Mouse (Mus musculus) neural tube, embryonic 14.5 days (tissue): Measurements from ENCODE around the gene Cenph. TPM values are rescaled to one million over a fixed set of nuclear protein-coding genes. Genes with fewer than 3 reads are reported as not detected.
"Not testable (repeated sequence)": the region's sequence is repeated elsewhere in the genome, so short reads cannot be mapped to it uniquely, and the experiment has no call there.

Experiments used
- ATAC-seq: fragments of 200-750 bp; cut with Nextera tagmentation; 2 replicates; pipeline ENCODE4 v1.8.0; 2017; ENCODE audit warnings: low read depth, mild to moderate bottlenecking, moderate TSS enrichment, moderate library complexity
- H3K27ac ChIP-seq: fragments of 300-500 bp; sonication (generic); 2 replicates; pipeline ENCODE4 v1.5.1; 2014; ENCODE audit warnings: low read depth, mild to moderate bottlenecking, control low read depth, low read length, moderate library complexity, mixed read lengths
- H3K27me3 ChIP-seq: fragments of 300-500 bp; sonication (generic); 2 replicates; pipeline ENCODE4 v1.6.1; 2014; ENCODE audit warnings: low read length; ENCODE audit not compliant: control insufficient read depth, insufficient read depth
- H3K36me3 ChIP-seq: fragments of 300-500 bp; sonication (generic); 2 replicates; pipeline ENCODE4 v1.6.1; 2014; ENCODE audit warnings: low read length, mixed read lengths; ENCODE audit not compliant: control insufficient read depth, insufficient read depth
- H3K4me1 ChIP-seq: fragments of 300-500 bp; sonication (generic); 2 replicates; pipeline ENCODE4 v1.6.1; 2014; ENCODE audit warnings: low read length; ENCODE audit not compliant: control insufficient read depth, insufficient read depth
- H3K4me2 ChIP-seq: fragments of 300-500 bp; sonication (generic); 2 replicates; pipeline ENCODE4 v1.6.1; 2014; ENCODE audit warnings: mild to moderate bottlenecking, low read depth, low read length, control low read depth
- H3K4me3 ChIP-seq: fragments of 300-500 bp; sonication (generic); 2 replicates; pipeline ENCODE4 v1.5.1; 2014; ENCODE audit warnings: low read depth, low read length, control low read depth, mixed read lengths
- H3K9ac ChIP-seq: fragments of 300-500 bp; sonication (generic); replicated peaks from 2 replicates; pipeline ENCODE4 v1.6.1; 2014; ENCODE audit warnings: low read depth, mild to moderate bottlenecking, control low read depth, low read length, mixed read lengths
- H3K9me3 ChIP-seq: fragments of 300-500 bp; sonication (generic); 2 replicates; pipeline ENCODE4 v1.6.1; 2016; ENCODE audit warnings: low read length; ENCODE audit not compliant: control insufficient read depth
- WGBS: fragments of 180-500 bp; shearing (Covaris S2); extraction: QIAGEN DNeasy Blood & Tissue Kit; methylation state at CpG from one replicate; pipeline ENCODE4 v1.1.7; 2014; 5-methylcytosine and 5-hydroxymethylcytosine counted together
- polyA plus RNA-seq: library from polyadenylated mRNA; unstranded; fragments of >200 nt; fragmentation: Nextera tagmentation; extraction: Ambion mirVana; gene quantifications from 2 replicates; pipeline ENCODE4 v1.2.1, GENCODE M21; 2014

The Cenph gene
- polyA plus RNA-seq, 1 experiment from 2014 or later = 4.4 TPM

DNA sequence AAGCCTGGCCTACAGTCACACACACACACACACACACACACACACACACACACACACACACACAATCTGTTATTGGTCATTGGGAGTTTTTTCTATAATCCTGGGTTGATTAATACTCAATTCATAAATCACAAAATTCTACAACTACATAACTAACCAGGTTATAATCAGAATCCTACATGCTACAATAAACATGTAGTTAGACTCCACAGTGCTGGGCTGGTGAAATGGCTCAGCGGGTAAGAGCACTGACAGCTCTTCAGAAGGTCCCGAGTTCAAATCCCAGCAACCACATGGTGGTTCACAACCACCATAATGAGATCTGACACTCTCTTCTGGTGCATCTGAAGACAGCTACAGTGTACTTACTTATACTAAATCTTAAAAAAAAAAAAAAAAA, 42.9 kb downstream of the Cenph start:
- Histone ChIP-seq H3K4me1 (peaks cover 8% of the 10 kb centered on the region), H3K4me3 (no peak overlapping the region), H3K27ac (no peak overlapping the region), H3K36me3 (0 out of 2 replicates have a peak, but pooled peaks cover 2% of the 10 kb centered on the region), H3K9me3 (no peaks in the 10 kb centered on the region), H3K4me2 (no peak overlapping the region), H3K9ac (no peak overlapping the region), H3K27me3 (no peaks in the 10 kb centered on the region)
- no peak for ATAC-seq
- 100% methylated on average over 2 of the region's 2 CpGs for WGBS

GRCm38 (mm10) chr13:100731462-100732046, 44.1 kb downstream of the Cenph start:
- Histone ChIP-seq H3K4me3 (peak overlapping the region; percentile 88; the same call in 1 of the 2 replicates), H3K4me2 (peak overlapping the region; percentile 87; the same call in 1 of the 2 replicates), H3K27ac (peak overlapping the region; percentile 44; the same call in 1 of the 2 replicates)
- not testable (repeated sequence) for H3K4me1 ChIP-seq, ATAC-seq, H3K36me3 ChIP-seq, H3K9ac ChIP-seq, H3K9me3 ChIP-seq, H3K27me3 ChIP-seq
- WGBS = 92% methylated on average over 5 of the region's 6 CpGs

- peak within 1 kb of the TSS; percentile 83 for H3K9ac ChIP-seq
- H3K36me3 ChIP-seq = 0 out of 2 replicates have a peak, but pooled peaks cover 5% of the 10 kb centered on the region
- no peaks in the 10 kb centered on the region for H3K27me3 ChIP-seq
- peak within 1 kb of the TSS; percentile 88 for H3K4me3 ChIP-seq
- H3K9me3 ChIP-seq = no peaks in the 10 kb centered on the region
- under 1% methylated on average over 19 of the region's 19 CpGs for WGBS
- H3K4me1 ChIP-seq = peaks cover 8% of the 10 kb centered on the region
- H3K27ac ChIP-seq = peak within 1 kb of the TSS; percentile 85
- peak; percentile 99 for ATAC-seq
- H3K4me2 ChIP-seq = peak within 1 kb of the TSS; percentile 87
Observed at GRCm38 (mm10) chr13:100730861-100731176, 44.9 kb downstream of the Cenph start, which contains the start of gene Cdk7. TSS of gene Cdk7 (minus strand) at chr13:100730939.

DNA sequence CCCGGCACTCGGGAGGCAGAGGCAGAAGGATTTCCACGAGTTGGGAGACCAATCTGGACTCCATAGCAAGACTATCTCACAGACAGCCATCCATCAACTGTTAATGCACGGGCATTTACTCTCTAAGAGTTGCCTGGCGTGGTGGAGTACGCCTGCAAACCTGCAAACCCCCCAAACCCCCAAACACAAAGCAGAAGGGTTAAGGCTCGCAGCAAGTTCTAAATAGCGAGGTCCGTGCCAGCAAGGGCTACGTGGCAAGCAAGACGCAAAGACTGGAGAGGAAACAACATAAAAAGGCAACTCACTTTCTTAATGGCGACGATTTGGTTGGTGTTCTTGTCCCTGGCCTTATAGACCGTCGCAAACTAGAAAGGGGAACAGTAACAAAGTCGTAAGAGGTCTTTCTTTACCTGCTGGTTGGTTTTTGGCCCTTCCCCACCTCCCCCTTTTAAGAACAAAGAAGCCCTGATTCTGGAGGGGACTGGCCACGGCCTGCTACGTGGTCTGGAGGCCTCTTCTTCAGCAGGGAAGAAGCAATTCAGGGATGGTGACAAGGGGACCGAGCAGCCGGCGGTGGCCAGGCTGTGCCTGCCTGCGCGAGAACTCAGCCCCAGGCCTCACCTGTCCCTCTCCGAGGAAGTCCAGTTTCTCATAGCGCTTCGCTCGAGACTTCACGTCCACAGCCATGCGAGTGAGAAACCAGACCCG, 45.4 kb downstream of the Cenph start:
- H3K27ac ChIP-seq = peak overlapping the region; percentile 85
- H3K4me3 ChIP-seq = peak overlapping the region; percentile 88
- 0 out of 2 replicates have a peak, but pooled peaks cover 7% of the 10 kb centered on the region for H3K36me3 ChIP-seq
- H3K9ac ChIP-seq = peak overlapping the region; percentile 83
- peak overlapping the region; percentile 87 for H3K4me2 ChIP-seq
- ATAC-seq = peak; percentile 87
- H3K27me3 ChIP-seq = no peaks in the 10 kb centered on the region
- WGBS = 2% methylated on average over 30 of the region's 30 CpGs
- H3K9me3 ChIP-seq = no peaks in the 10 kb centered on the region
- H3K4me1 ChIP-seq = peaks cover 8% of the 10 kb centered on the region

GRCm38 (mm10) chr13:100728530-100728929, 47.2 kb downstream of the Cenph start:
- ATAC-seq, H3K4me2 ChIP-seq: not testable (repeated sequence)
- 95% methylated on average over 4 of the region's 4 CpGs for WGBS

GRCm38 (mm10) chr13:100728086-100728485, 47.6 kb downstream of the Cenph start:
- no peak for ATAC-seq
- H3K9me3 ChIP-seq = no peaks in the 10 kb centered on the region
- no peak overlapping the region for H3K4me2 ChIP-seq
- H3K4me3 ChIP-seq = no peak overlapping the region
- no peak overlapping the region for H3K27ac ChIP-seq
- WGBS = 97% methylated on average over 5 of the region's 5 CpGs
- no peaks in the 10 kb centered on the region for H3K27me3 ChIP-seq
- no peak overlapping the region for H3K9ac ChIP-seq
- peaks cover 10% of the 10 kb centered on the region for H3K4me1 ChIP-seq
- 0 out of 2 replicates have a peak, but pooled peaks cover 9% of the 10 kb centered on the region for H3K36me3 ChIP-seq

More at GRCm38 (mm10) chr13:100728530-100728929, 47.2 kb downstream of the Cenph start:
- H3K36me3 ChIP-seq, H3K27ac ChIP-seq, H3K9ac ChIP-seq, H3K27me3 ChIP-seq, H3K4me3 ChIP-seq, H3K9me3 ChIP-seq: not testable (repeated sequence)
- peaks cover 10% of the 10 kb centered on the region for H3K4me1 ChIP-seq

DNA sequence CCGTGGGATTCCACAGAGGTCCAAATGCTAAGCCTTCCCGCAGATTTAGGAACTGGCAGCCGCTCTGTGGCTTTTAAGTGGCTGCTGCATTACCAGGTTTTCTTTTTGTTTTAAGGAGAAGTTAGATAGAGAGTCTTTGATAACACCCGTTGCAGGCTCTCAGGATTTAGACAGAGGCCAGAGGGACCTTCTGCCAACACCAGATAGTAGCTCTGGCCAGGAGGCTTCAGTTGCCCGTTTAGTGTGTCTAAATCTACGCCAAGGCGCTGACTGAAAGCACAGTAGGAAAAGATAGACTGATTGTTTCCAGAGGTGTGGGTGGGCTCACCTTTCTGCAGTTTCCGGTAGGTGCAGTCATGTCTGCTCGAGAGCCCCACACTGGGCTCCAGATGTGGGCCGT, 50.5 kb downstream of the Cenph start:
- Histone ChIP-seq H3K4me1 (peaks cover 10% of the 10 kb centered on the region), H3K9me3 (no peaks in the 10 kb centered on the region), H3K27ac (no peak overlapping the region), H3K9ac (no peak overlapping the region), H3K4me3 (no peak overlapping the region), H3K36me3 (peaks cover 13% of the 10 kb centered on the region; the same call in 1 of the 2 replicates), H3K27me3 (no peaks in the 10 kb centered on the region), H3K4me2 (no peak overlapping the region)
- no peak for ATAC-seq
- WGBS = 92% methylated on average over 10 of the region's 10 CpGs

DNA sequence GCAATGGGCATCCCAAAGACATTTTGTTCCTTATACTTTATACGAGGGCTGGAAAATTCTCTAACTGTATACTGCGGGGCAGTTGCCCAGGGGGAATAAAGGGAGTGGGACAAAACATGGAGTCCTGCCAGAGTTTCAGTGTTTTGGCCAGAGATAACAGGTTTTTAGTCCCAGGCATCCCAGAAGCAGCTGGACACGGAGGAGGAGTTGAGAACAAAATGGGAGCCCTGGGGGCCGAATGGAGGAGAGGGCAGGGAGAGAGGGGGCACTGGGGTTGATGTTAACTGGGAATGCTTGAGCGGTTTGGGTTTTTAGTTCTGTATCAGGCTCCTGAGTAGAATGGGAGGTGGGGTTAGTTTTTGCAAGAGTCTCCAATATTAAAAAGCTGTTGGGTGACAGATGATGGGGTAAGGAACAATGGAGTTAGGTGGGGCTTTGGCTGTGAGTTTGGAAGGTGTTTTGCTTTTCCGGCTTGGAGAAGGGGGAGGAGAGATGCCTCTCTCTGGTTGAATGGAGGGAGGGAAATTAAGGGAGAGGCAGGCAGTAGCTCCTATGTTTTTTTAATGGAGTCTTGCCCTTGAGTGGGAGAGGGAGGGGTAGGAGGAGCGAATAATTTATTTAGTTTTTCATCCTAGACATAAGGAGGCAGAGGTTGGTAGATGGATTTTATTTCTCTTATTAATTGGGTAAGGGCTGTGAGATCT, 51.5 kb downstream of the Cenph start:
- peaks cover 13% of the 10 kb centered on the region; the same call in 1 of the 2 replicates for H3K36me3 ChIP-seq
- 63% methylated on average over 7 of the region's 7 CpGs for WGBS
- H3K4me1 ChIP-seq = peaks cover 5% of the 10 kb centered on the region; the same call in 1 of the 2 replicates
- no peak overlapping the region for H3K9ac ChIP-seq
- no peaks in the 10 kb centered on the region for H3K9me3 ChIP-seq
- no peak overlapping the region for H3K4me2 ChIP-seq
- no peak overlapping the region for H3K4me3 ChIP-seq
- H3K27ac ChIP-seq = no peak overlapping the region
- no peak for ATAC-seq
- no peaks in the 10 kb centered on the region for H3K27me3 ChIP-seq

GRCm38 (mm10) chr13:100721656-100722055, 54.0 kb downstream of the Cenph start:
- H3K36me3 ChIP-seq = peaks cover 25% of the 10 kb centered on the region
- no peak overlapping the region for H3K9ac ChIP-seq
- no peak overlapping the region for H3K4me3 ChIP-seq
- 83% methylated on average over 5 of the region's 5 CpGs for WGBS
- H3K27me3 ChIP-seq = no peaks in the 10 kb centered on the region
- H3K9me3 ChIP-seq = no peaks in the 10 kb centered on the region
- H3K4me1 ChIP-seq = 0 out of 2 replicates have a peak, but pooled peaks cover 2% of the 10 kb centered on the region
- no peak overlapping the region for H3K4me2 ChIP-seq
- ATAC-seq = no peak
- H3K27ac ChIP-seq = no peak overlapping the region
